Mouse (Mus musculus): ENCODE measurements around the gene 2010111I01Rik.

DNA sequence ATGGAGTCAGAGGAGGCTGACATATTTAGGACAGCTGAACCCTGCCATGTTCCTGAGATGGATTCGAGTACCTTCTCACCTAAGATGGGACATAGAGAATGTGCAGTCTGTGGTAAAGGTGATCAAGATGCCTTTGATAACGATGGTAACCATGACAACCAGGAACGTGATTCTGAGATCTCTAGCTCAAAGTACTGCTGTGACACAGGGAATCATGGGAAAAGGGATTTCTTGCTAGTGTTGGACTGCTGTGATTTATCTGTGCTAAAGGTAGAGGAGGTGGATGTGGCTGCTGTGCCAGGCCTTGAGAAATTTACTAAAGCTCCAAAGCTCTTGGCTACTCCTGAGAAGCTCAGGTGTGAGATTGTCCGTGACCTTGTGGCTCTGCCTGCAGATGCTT, 50.7 kb downstream of the 2010111I01Rik start:
- TF ChIP-seq CTCF (IDR thresholded peaks at IDR 0.05; ENCODE audit: low read depth, low read length), result no peak
- TF ChIP-seq EP300 (IDR thresholded peaks at IDR 0.05; ENCODE audit: insufficient read depth, low read depth, low read length), result no peak
